Mouse (Mus musculus): Measurements from ENCODE around the gene Phlpp2. TPM values are rescaled to one million over a fixed set of nuclear protein-coding genes. Genes with fewer than 3 reads are reported as not detected.
"Not testable (repeated sequence)": the region's sequence is repeated elsewhere in the genome, so short reads cannot be mapped to it uniquely, and the experiment has no call there.

Phlpp2 gene
- polyA plus RNA-seq, 1 experiment from 2014 or later, result 4.0 TPM

GRCm38 (mm10) chr8:109866690-109867089 is 1.7 kb upstream of the Phlpp2 start:
- WGBS, result 90% methylated on average over 5 of the region's 5 CpGs
- Histone ChIP-seq H3K9me3 (no peaks in the 10 kb centered on the region), H3K27ac (no peak overlapping the region), H3K4me3 (no peak overlapping the region), H3K27me3 (no peaks in the 10 kb centered on the region), H3K4me1 (peaks cover 6% of the 10 kb centered on the region), H3K36me3 (peaks cover 16% of the 10 kb centered on the region; the same call in 1 of the 2 replicates), H3K9ac (no peak overlapping the region), H3K4me2 (no peak overlapping the region)
- no peak for ATAC-seq (ENCODE audit: insufficient number of reproducible peaks, insufficient read depth, low FRiP score, low TSS enrichment, low read depth)

GRCm38 (mm10) chr8:109868680-109869361 is 479 bp downstream of the Phlpp2 start:
- Histone ChIP-seq H3K36me3 (peaks cover 6% of the 10 kb centered on the region; the same call in 1 of the 2 replicates), H3K4me3 (peak overlapping the region; percentile 100), H3K9ac (peak overlapping the region; percentile 96), H3K4me2 (peak overlapping the region; percentile 78), H3K27me3 (no peaks in the 10 kb centered on the region), H3K4me1 (peaks cover 6% of the 10 kb centered on the region), H3K27ac (peak overlapping the region; percentile 88), H3K9me3 (no peaks in the 10 kb centered on the region)
- under 1% methylated on average over 65 of the region's 78 CpGs for WGBS
- peak; percentile 72 for ATAC-seq (ENCODE audit: insufficient number of reproducible peaks, insufficient read depth, low FRiP score, low TSS enrichment, low read depth)

GRCm38 (mm10) chr8:109871056-109871455 is 2.7 kb downstream of the Phlpp2 start:
- Histone ChIP-seq H3K9me3 (no peaks in the 10 kb centered on the region), H3K27me3 (no peaks in the 10 kb centered on the region), H3K27ac (no peak overlapping the region), H3K4me1 (peaks cover 6% of the 10 kb centered on the region), H3K4me3 (no peak overlapping the region), H3K9ac (no peak overlapping the region), H3K4me2 (no peak overlapping the region), H3K36me3 (peaks cover 6% of the 10 kb centered on the region; the same call in 1 of the 2 replicates)
- no peak for ATAC-seq (ENCODE audit: insufficient number of reproducible peaks, insufficient read depth, low FRiP score, low TSS enrichment, low read depth)
- 84% methylated on average over 1 of the region's 1 CpGs for WGBS

- H3K36me3 ChIP-seq, result peaks cover 27% of the 10 kb centered on the region
- WGBS, result 94% methylated on average over 3 of the region's 3 CpGs
- H3K9ac ChIP-seq; H3K4me2 ChIP-seq; H3K27me3 ChIP-seq; H3K4me1 ChIP-seq; H3K9me3 ChIP-seq; ATAC-seq (ENCODE audit: insufficient number of reproducible peaks, insufficient read depth, low FRiP score, low TSS enrichment, low read depth); H3K27ac ChIP-seq; H3K4me3 ChIP-seq: not testable (repeated sequence)
Measured at GRCm38 (mm10) chr8:109873800-109874199, 5.5 kb downstream of the Phlpp2 start.

- H3K36me3 ChIP-seq, result peaks cover 38% of the 10 kb centered on the region
- ATAC-seq (ENCODE audit: insufficient number of reproducible peaks, insufficient read depth, low FRiP score, low TSS enrichment, low read depth), result no peak
- H3K9ac ChIP-seq, result no peak overlapping the region
- no peaks in the 10 kb centered on the region for H3K9me3 ChIP-seq
- H3K27me3 ChIP-seq, result no peaks in the 10 kb centered on the region
- H3K27ac ChIP-seq, result no peak overlapping the region
- 84% methylated on average over 5 of the region's 5 CpGs for WGBS
- H3K4me3 ChIP-seq, result no peak overlapping the region
- H3K4me1 ChIP-seq, result no peaks in the 10 kb centered on the region
- H3K4me2 ChIP-seq, result no peak overlapping the region
Measured at GRCm38 (mm10) chr8:109880012-109880662, 11.8 kb downstream of the Phlpp2 start.

GRCm38 (mm10) chr8:109885294-109885693 is 17.0 kb downstream of the Phlpp2 start:
- no peak overlapping the region for H3K4me2 ChIP-seq
- H3K4me3 ChIP-seq, result no peak overlapping the region
- H3K27me3 ChIP-seq, result no peaks in the 10 kb centered on the region
- H3K27ac ChIP-seq, result no peak overlapping the region
- no peak for ATAC-seq (ENCODE audit: insufficient number of reproducible peaks, insufficient read depth, low FRiP score, low TSS enrichment, low read depth)
- H3K36me3 ChIP-seq, result peaks cover 42% of the 10 kb centered on the region
- no peak overlapping the region for H3K9ac ChIP-seq
- H3K4me1 ChIP-seq, result no peaks in the 10 kb centered on the region
- H3K9me3 ChIP-seq, result no peaks in the 10 kb centered on the region

- peaks cover 50% of the 10 kb centered on the region for H3K36me3 ChIP-seq
- no peak for ATAC-seq (ENCODE audit: insufficient number of reproducible peaks, insufficient read depth, low FRiP score, low TSS enrichment, low read depth)
- H3K9ac ChIP-seq, result no peak overlapping the region
- H3K9me3 ChIP-seq, result no peaks in the 10 kb centered on the region
- whole genome bisulfite sequencing, result 91% methylated on average over 1 of the region's 1 CpGs
- no peaks in the 10 kb centered on the region for H3K4me1 ChIP-seq
- no peak overlapping the region for H3K4me3 ChIP-seq
- no peak overlapping the region for H3K27ac ChIP-seq
- H3K4me2 ChIP-seq, result no peak overlapping the region
- H3K27me3 ChIP-seq, result no peaks in the 10 kb centered on the region
Measured at GRCm38 (mm10) chr8:109889211-109889610, 20.9 kb downstream of the Phlpp2 start.

- Histone ChIP-seq H3K27ac (no peak overlapping the region), H3K4me2 (no peak overlapping the region), H3K4me1 (no peaks in the 10 kb centered on the region), H3K4me3 (no peak overlapping the region), H3K36me3 (peaks cover 50% of the 10 kb centered on the region), H3K27me3 (no peaks in the 10 kb centered on the region), H3K9ac (no peak overlapping the region), H3K9me3 (no peaks in the 10 kb centered on the region)
- no peak for ATAC-seq (ENCODE audit: insufficient number of reproducible peaks, insufficient read depth, low FRiP score, low TSS enrichment, low read depth)
- 89% methylated on average over 3 of the region's 3 CpGs for WGBS
Measured at GRCm38 (mm10) chr8:109890794-109891585, 22.6 kb downstream of the Phlpp2 start.

- peaks cover 39% of the 10 kb centered on the region for H3K36me3 ChIP-seq
- no peak for ATAC-seq (ENCODE audit: insufficient number of reproducible peaks, insufficient read depth, low FRiP score, low TSS enrichment, low read depth)
- H3K27me3 ChIP-seq, result no peaks in the 10 kb centered on the region
- H3K4me2 ChIP-seq, result no peak overlapping the region
- no peak overlapping the region for H3K4me3 ChIP-seq
- 95% methylated on average over 1 of the region's 1 CpGs for WGBS
- H3K4me1 ChIP-seq, result no peaks in the 10 kb centered on the region
- H3K9me3 ChIP-seq, result no peaks in the 10 kb centered on the region
- no peak overlapping the region for H3K9ac ChIP-seq
- H3K27ac ChIP-seq, result no peak overlapping the region
Measured at GRCm38 (mm10) chr8:109894636-109895035, 26.3 kb downstream of the Phlpp2 start.

- Histone ChIP-seq H3K36me3 (peaks cover 31% of the 10 kb centered on the region), H3K4me1 (no peaks in the 10 kb centered on the region), H3K9me3 (no peaks in the 10 kb centered on the region), H3K27me3 (no peaks in the 10 kb centered on the region), H3K9ac (no peak overlapping the region), H3K4me3 (no peak overlapping the region), H3K4me2 (no peak overlapping the region), H3K27ac (no peak overlapping the region)
- WGBS, result 85% methylated on average over 12 of the region's 12 CpGs
- no peak for ATAC-seq (ENCODE audit: insufficient number of reproducible peaks, insufficient read depth, low FRiP score, low TSS enrichment, low read depth)
Measured at GRCm38 (mm10) chr8:109895355-109895754, 27.0 kb downstream of the Phlpp2 start.

- no peak overlapping the region for H3K4me3 ChIP-seq
- H3K4me2 ChIP-seq, result no peak overlapping the region
- H3K9ac ChIP-seq, result no peak overlapping the region
- no peak for ATAC-seq (ENCODE audit: insufficient number of reproducible peaks, insufficient read depth, low FRiP score, low TSS enrichment, low read depth)
- no peaks in the 10 kb centered on the region for H3K4me1 ChIP-seq
- H3K9me3 ChIP-seq, result no peaks in the 10 kb centered on the region
- no peaks in the 10 kb centered on the region for H3K27me3 ChIP-seq
- peaks cover 27% of the 10 kb centered on the region for H3K36me3 ChIP-seq
- no peak overlapping the region for H3K27ac ChIP-seq
Measured at GRCm38 (mm10) chr8:109902379-109902778, 34.0 kb downstream of the Phlpp2 start.
